Mouse (Mus musculus): ENCODE results near the gene Hid1. TPM values are rescaled to one million over a fixed set of nuclear protein-coding genes. Genes with fewer than 3 reads are reported as not detected.
"Not testable (repeated sequence)": the region's sequence is repeated elsewhere in the genome, so short reads cannot be mapped to it uniquely, and the experiment has no call there.

Hid1 gene
- polyA plus RNA-seq, 1 experiment from 2014 or later = 22.3 TPM

DNA sequence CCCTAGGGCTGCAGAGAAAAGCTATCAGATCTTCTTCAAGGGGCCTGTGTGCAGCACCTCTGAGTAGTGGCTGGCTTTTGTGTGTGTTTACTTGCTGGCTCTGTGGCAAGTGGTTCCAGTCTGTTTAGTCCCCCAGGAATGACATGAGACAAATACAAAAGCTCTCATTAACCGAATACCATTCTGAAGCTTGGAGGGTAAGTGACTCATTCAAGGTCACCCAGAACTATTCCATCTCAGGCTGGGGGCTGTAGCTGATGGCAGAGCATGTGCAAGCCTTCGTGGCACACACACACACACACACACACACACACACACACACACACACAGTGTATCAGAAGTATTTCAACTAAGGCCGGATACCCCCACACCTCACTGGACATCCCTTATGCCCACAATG lies 32.6 kb upstream of the Hid1 start:
- no peaks in the 10 kb centered on the region for H3K9me3 ChIP-seq (ENCODE audit: control insufficient read depth, low read length)
- no peaks in the 10 kb centered on the region; the same call in 1 of the 2 replicates for H3K36me3 ChIP-seq (ENCODE audit: control insufficient read depth, insufficient read depth, low read length)
- H3K4me3 ChIP-seq (ENCODE audit: low read depth, low read length) = no peak overlapping the region
- no peak for DNase-seq (ENCODE audit: low spot score)
- H3K27me3 ChIP-seq (ENCODE audit: control insufficient read depth, insufficient read depth, low read length) = no peaks in the 10 kb centered on the region
- no peak overlapping the region for H3K27ac ChIP-seq (ENCODE audit: low read depth, low read length)
- H3K9ac ChIP-seq (ENCODE audit: low read length) = no peak overlapping the region
- 71% methylated on average over 3 of the region's 3 CpGs for WGBS
- no peak overlapping the region for H3K4me2 ChIP-seq (ENCODE audit: low read depth, low read length, severe bottlenecking)
- H3K4me1 ChIP-seq (replicated peaks; ENCODE audit: control insufficient read depth, insufficient read depth, low read length) = peaks cover 1% of the 10 kb centered on the region; the same call in 1 of the 2 replicates
- ATAC-seq (replicated peaks; ENCODE audit: low FRiP score) = no peak

DNA sequence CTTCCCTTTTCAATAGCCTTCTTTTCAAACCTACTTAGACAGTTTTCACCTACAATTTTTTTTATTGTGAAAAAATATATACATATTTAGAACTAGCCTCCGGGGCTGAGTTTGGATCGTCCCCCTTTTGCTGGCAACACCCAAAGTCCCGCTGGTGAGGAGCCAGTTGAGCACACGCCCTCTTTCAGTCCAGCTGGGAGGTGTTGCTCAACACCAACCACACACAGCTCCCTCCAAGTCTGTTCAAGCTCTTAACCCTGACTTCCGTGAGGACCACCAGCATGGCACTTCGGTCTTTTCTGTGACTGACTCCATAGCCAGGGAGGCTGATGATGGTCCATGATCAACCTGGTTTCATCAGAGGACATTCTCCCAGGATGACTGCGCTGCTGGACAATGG lies 30.5 kb upstream of the Hid1 start:
- 86% methylated on average over 7 of the region's 7 CpGs for WGBS
- H3K4me3 ChIP-seq (ENCODE audit: low read depth, low read length) = no peak overlapping the region
- no peak overlapping the region for H3K9ac ChIP-seq (ENCODE audit: low read length)
- no peaks in the 10 kb centered on the region for H3K9me3 ChIP-seq (ENCODE audit: control insufficient read depth, low read length)
- ATAC-seq (replicated peaks; ENCODE audit: low FRiP score) = no peak
- H3K4me2 ChIP-seq (ENCODE audit: low read depth, low read length, severe bottlenecking) = no peak overlapping the region
- no peak for DNase-seq (ENCODE audit: low spot score)
- H3K27me3 ChIP-seq (ENCODE audit: control insufficient read depth, insufficient read depth, low read length) = no peaks in the 10 kb centered on the region
- no peak overlapping the region for H3K27ac ChIP-seq (ENCODE audit: low read depth, low read length)
- H3K36me3 ChIP-seq (ENCODE audit: control insufficient read depth, insufficient read depth, low read length) = peaks cover 4% of the 10 kb centered on the region
- H3K4me1 ChIP-seq (replicated peaks; ENCODE audit: control insufficient read depth, insufficient read depth, low read length) = no peaks in the 10 kb centered on the region; the same call in 1 of the 2 replicates

DNA sequence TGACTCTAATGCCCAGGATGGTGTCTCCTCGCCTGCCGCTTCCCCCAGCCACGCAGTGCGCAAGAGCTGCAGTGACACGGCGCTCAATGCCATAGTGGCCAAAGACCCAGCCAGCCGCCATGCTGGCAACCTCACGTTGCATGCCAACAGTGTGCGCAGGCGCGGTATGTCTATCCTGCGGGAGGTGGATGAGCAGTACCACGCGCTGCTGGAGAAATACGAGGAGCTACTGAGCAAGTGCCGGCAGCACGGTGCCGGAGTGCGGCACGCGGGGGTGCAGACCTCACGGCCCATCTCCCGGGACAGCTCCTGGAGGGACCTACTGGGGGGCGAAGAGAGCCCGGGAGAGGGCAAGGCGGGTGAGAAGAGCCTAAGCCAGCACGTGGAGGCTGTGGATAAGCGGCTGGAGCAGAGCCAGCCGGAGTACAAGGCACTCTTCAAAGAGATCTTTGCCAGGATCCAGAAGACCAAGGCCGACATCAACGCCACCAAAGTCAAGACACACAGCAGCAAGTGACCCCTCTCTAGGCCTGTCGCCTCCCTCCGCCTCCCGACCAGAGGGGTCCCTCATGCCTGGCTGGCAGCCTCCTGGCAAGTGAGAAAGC lies 26.3 kb upstream of the Hid1 start:
- H3K27me3 ChIP-seq (ENCODE audit: control insufficient read depth, insufficient read depth, low read length) = no peaks in the 10 kb centered on the region
- H3K36me3 ChIP-seq (ENCODE audit: control insufficient read depth, insufficient read depth, low read length) = peaks cover 12% of the 10 kb centered on the region
- no peak overlapping the region for H3K9ac ChIP-seq (ENCODE audit: low read length)
- no peak overlapping the region for H3K4me2 ChIP-seq (ENCODE audit: low read depth, low read length, severe bottlenecking)
- no peaks in the 10 kb centered on the region for H3K4me1 ChIP-seq (replicated peaks; ENCODE audit: control insufficient read depth, insufficient read depth, low read length)
- 79% methylated on average over 34 of the region's 34 CpGs for WGBS
- ATAC-seq (replicated peaks; ENCODE audit: low FRiP score) (no peak), DNase-seq (ENCODE audit: low spot score) (no peak)
- no peak overlapping the region for H3K27ac ChIP-seq (ENCODE audit: low read depth, low read length)
- no peak overlapping the region for H3K4me3 ChIP-seq (ENCODE audit: low read depth, low read length)
- no peaks in the 10 kb centered on the region for H3K9me3 ChIP-seq (ENCODE audit: control insufficient read depth, low read length)

GRCm38 (mm10) chr11:115391358-115391757 lies 23.8 kb upstream of the Hid1 start:
- no peak overlapping the region for H3K9ac ChIP-seq (ENCODE audit: low read length)
- H3K4me3 ChIP-seq (ENCODE audit: low read depth, low read length) = no peak overlapping the region
- no peak overlapping the region for H3K27ac ChIP-seq (ENCODE audit: low read depth, low read length)
- H3K4me2 ChIP-seq (ENCODE audit: low read depth, low read length, severe bottlenecking) = no peak overlapping the region
- WGBS = 94% methylated on average over 7 of the region's 7 CpGs
- no peaks in the 10 kb centered on the region for H3K27me3 ChIP-seq (ENCODE audit: control insufficient read depth, insufficient read depth, low read length)
- no peak for DNase-seq (ENCODE audit: low spot score)
- peaks cover 12% of the 10 kb centered on the region for H3K36me3 ChIP-seq (ENCODE audit: control insufficient read depth, insufficient read depth, low read length)
- H3K9me3 ChIP-seq (ENCODE audit: control insufficient read depth, low read length) = no peaks in the 10 kb centered on the region
- no peak for ATAC-seq (replicated peaks; ENCODE audit: low FRiP score)
- H3K4me1 ChIP-seq (replicated peaks; ENCODE audit: control insufficient read depth, insufficient read depth, low read length) = no peaks in the 10 kb centered on the region

DNA sequence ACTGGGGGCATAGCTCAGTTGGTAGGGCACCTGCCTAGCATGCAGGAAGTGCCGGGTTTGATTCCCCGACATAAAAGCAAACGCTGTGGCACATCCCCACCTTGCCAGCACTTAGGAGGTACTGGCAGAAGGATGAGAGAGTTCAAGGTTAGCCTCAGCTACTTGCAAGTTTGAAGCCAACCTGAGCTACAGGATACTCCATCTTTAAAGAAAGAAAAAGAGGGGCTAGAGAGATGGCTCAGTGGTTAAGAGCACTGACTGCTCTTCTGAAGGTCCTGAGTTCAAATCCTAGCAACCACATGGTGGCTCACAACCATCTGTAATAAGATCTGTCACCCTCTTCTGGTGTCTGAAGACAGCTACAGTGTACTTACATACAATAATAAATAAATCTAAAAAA lies 19.3 kb upstream of the Hid1 start:
- not testable (repeated sequence) for ATAC-seq (replicated peaks; ENCODE audit: low FRiP score); H3K4me2 ChIP-seq (ENCODE audit: low read depth, low read length, severe bottlenecking); H3K9me3 ChIP-seq (ENCODE audit: control insufficient read depth, low read length); H3K36me3 ChIP-seq (ENCODE audit: control insufficient read depth, insufficient read depth, low read length); H3K9ac ChIP-seq (ENCODE audit: low read length); H3K27ac ChIP-seq (ENCODE audit: low read depth, low read length); H3K4me3 ChIP-seq (ENCODE audit: low read depth, low read length); H3K27me3 ChIP-seq (ENCODE audit: control insufficient read depth, insufficient read depth, low read length); DNase-seq (ENCODE audit: low spot score)
- WGBS = 97% methylated on average over 3 of the region's 3 CpGs
- peaks cover 21% of the 10 kb centered on the region for H3K4me1 ChIP-seq (replicated peaks; ENCODE audit: control insufficient read depth, insufficient read depth, low read length)

- peak overlapping the region; percentile 23 for H3K9ac ChIP-seq (ENCODE audit: low read length)
- WGBS = 76% methylated on average over 5 of the region's 5 CpGs
- 0 out of 2 replicates have a peak overlapping the region, but pooled peaks have one; percentile 11 for H3K4me2 ChIP-seq (ENCODE audit: low read depth, low read length, severe bottlenecking)
- no peaks in the 10 kb centered on the region for H3K27me3 ChIP-seq (ENCODE audit: control insufficient read depth, insufficient read depth, low read length)
- DNase-seq (ENCODE audit: low spot score) (no peak), ATAC-seq (replicated peaks; ENCODE audit: low FRiP score) (no peak)
- no peak overlapping the region for H3K4me3 ChIP-seq (ENCODE audit: low read depth, low read length)
- peaks cover 21% of the 10 kb centered on the region for H3K4me1 ChIP-seq (replicated peaks; ENCODE audit: control insufficient read depth, insufficient read depth, low read length)
- no peaks in the 10 kb centered on the region; the same call in 1 of the 2 replicates for H3K36me3 ChIP-seq (ENCODE audit: control insufficient read depth, insufficient read depth, low read length)
- no peak overlapping the region for H3K27ac ChIP-seq (ENCODE audit: low read depth, low read length)
- no peaks in the 10 kb centered on the region for H3K9me3 ChIP-seq (ENCODE audit: control insufficient read depth, low read length)
These were observed 17.0 kb upstream of the Hid1 start for GRCm38 (mm10) chr11:115384587-115384986.

DNA sequence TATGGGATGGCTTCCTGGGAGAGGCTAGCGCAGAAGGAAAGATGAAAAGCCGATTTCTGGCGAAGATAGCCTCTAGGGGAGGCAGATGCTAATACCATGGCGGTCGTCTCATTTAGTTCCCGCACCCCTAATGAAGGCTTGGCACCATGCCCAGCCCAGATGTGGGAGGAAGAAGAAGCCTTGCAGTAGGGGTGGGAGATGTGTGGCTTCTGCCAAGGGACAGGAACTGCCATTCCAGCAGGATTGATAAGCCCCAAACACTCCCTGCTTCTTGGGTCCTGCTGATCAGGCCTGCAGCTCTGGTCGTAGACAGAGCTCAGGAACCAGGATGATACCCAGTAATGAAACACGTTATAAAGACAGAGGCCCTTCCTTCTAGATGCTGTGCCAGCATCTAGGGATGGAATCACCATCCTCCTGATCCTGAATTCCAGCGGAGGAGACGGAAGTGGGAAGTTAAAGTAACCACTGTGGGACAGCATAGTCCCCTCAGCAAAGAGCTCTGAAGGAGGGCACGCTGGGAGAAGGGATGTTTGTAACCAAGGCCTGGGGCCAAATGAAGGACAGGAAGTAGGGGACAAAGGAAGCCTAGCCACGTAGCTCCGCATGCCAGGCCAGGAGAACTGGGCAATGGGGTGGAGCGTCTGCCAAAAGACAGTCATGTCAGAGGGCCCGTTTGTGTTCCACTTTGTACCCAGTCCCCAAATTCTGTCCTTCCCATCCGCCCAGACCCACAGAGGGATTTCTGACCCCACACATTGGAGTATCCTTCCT lies 16.3 kb upstream of the Hid1 start:
- Histone ChIP-seq H3K27me3 (ENCODE audit: control insufficient read depth, insufficient read depth, low read length) (no peaks in the 10 kb centered on the region), H3K36me3 (ENCODE audit: control insufficient read depth, insufficient read depth, low read length) (no peaks in the 10 kb centered on the region; the same call in 1 of the 2 replicates), H3K4me1 (replicated peaks; ENCODE audit: control insufficient read depth, insufficient read depth, low read length) (peaks cover 21% of the 10 kb centered on the region), H3K9ac (ENCODE audit: low read length) (peak overlapping the region; percentile 97), H3K4me2 (ENCODE audit: low read depth, low read length, severe bottlenecking) (peak overlapping the region; percentile 88), H3K4me3 (ENCODE audit: low read depth, low read length) (peak overlapping the region; percentile 86; the same call in 1 of the 2 replicates), H3K9me3 (ENCODE audit: control insufficient read depth, low read length) (no peaks in the 10 kb centered on the region), H3K27ac (ENCODE audit: low read depth, low read length) (peak overlapping the region; percentile 37; the same call in 1 of the 2 replicates)
- ATAC-seq (replicated peaks; ENCODE audit: low FRiP score) = no peak
- 55% methylated on average over 16 of the region's 16 CpGs for WGBS
- no peak for DNase-seq (ENCODE audit: low spot score)

- no peak overlapping the region for H3K27ac ChIP-seq (ENCODE audit: low read depth, low read length)
- H3K9ac ChIP-seq (ENCODE audit: low read length) = peak overlapping the region; percentile 97
- peaks cover 21% of the 10 kb centered on the region for H3K4me1 ChIP-seq (replicated peaks; ENCODE audit: control insufficient read depth, insufficient read depth, low read length)
- 19% methylated on average over 5 of the region's 5 CpGs for WGBS
- H3K36me3 ChIP-seq (ENCODE audit: control insufficient read depth, insufficient read depth, low read length) = no peaks in the 10 kb centered on the region; the same call in 1 of the 2 replicates
- ATAC-seq (replicated peaks; ENCODE audit: low FRiP score) (no peak), DNase-seq (ENCODE audit: low spot score) (no peak)
- H3K27me3 ChIP-seq (ENCODE audit: control insufficient read depth, insufficient read depth, low read length) = no peaks in the 10 kb centered on the region
- no peaks in the 10 kb centered on the region for H3K9me3 ChIP-seq (ENCODE audit: control insufficient read depth, low read length)
- peak overlapping the region; percentile 86 for H3K4me3 ChIP-seq (ENCODE audit: low read depth, low read length)
- peak overlapping the region; percentile 88 for H3K4me2 ChIP-seq (ENCODE audit: low read depth, low read length, severe bottlenecking)
These were observed 15.3 kb upstream of the Hid1 start for GRCm38 (mm10) chr11:115382891-115383290.

Data from forebrain, embryonic 11.5 days (tissue).